Mouse (Mus musculus) heart, postnatal 25 days (tissue): Measurements from ENCODE around the gene B3glct. TPM values are rescaled to one million over a fixed set of nuclear protein-coding genes. Genes with fewer than 3 reads are reported as not detected.

Source experiments
- DNase-seq: peaks from one replicate; pipeline ENCODE4 v3.0.0; 2022; ENCODE audit warnings: low spot score
- intact Hi-C: fragments of 180-260 bp; cut with DNase I; formaldehyde crosslinking; loops from one replicate; pipeline ENCODE4 v1.15.1; 2025
- total RNA-seq, 2 experiments: library from RNA; stranded (reverse); gene quantifications; 2 replicates each; pipeline ENCODE4 v1.2.3; 2021

B3glct gene
- total RNA-seq = 1 to 10 TPM; 4.6 to 5.7 TPM

GRCm38 (mm10) chr5:149678100-149678989 is at the start of gene B3glct:
B3glct (plus strand) TSS chr5:149678230.
- intact Hi-C loops = loop anchor here (2.0 to 5.0 kb wide), 2 partner anchors 44 to 151 kb away; partner anchors contain the start of gene Wdr95
- DNase-seq = peak; percentile 71

GRCm38 (mm10) chr5:149634409-149635035 is 43.5 kb upstream of the B3glct start:
- no peak for DNase-seq
- intact Hi-C loops = loop anchor here (2.0 kb wide), 1 partner anchor 44 kb away; the partner anchor contains the start of gene B3glct

GRCm38 (mm10) chr5:149635556-149635955 is 42.5 kb upstream of the B3glct start:
- intact Hi-C loops = loop anchor here (2.0 kb wide), 1 partner anchor 43 kb away; the partner anchor contains the start of gene B3glct

GRCm38 (mm10) chr5:149636075-149636920 is 41.7 kb upstream of the B3glct start, which contains the start of gene Hsph1:
Hsph1 (minus strand) TSS chr5:149636376.
- peak; percentile 97 for DNase-seq
- intact Hi-C loops = no loop called here

More at GRCm38 (mm10) chr5:149635556-149635955, 42.5 kb upstream of the B3glct start:
- DNase-seq = no peak

GRCm38 (mm10) chr5:149637306-149637705 is 40.7 kb upstream of the B3glct start:
- intact Hi-C loops = no loop called here
- no peak for DNase-seq

- no peak for DNase-seq
- intact Hi-C loops = no loop called here
Measured at GRCm38 (mm10) chr5:149641277-149641892, 36.6 kb upstream of the B3glct start.

- no peak for DNase-seq
- intact Hi-C loops = no loop called here
Measured at GRCm38 (mm10) chr5:149642366-149642765, 35.7 kb upstream of the B3glct start.

GRCm38 (mm10) chr5:149642783-149643509 is 35.1 kb upstream of the B3glct start:
- intact Hi-C loops = no loop called here
- no peak for DNase-seq

GRCm38 (mm10) chr5:149647367-149648115 is 30.5 kb upstream of the B3glct start:
- intact Hi-C loops = no loop called here
- no peak for DNase-seq

GRCm38 (mm10) chr5:149648196-149648595 is 29.8 kb upstream of the B3glct start:
- DNase-seq = no peak
- intact Hi-C loops = no loop called here

- intact Hi-C loops = no loop called here
- DNase-seq = no peak
Measured at GRCm38 (mm10) chr5:149648895-149649406, 29.1 kb upstream of the B3glct start.

- intact Hi-C loops = no loop called here
- no peak for DNase-seq
Measured at GRCm38 (mm10) chr5:149649499-149650178, 28.4 kb upstream of the B3glct start.

GRCm38 (mm10) chr5:149650179-149650553 is 27.9 kb upstream of the B3glct start:
- no peak for DNase-seq
- intact Hi-C loops = no loop called here

- intact Hi-C loops = no loop called here
- DNase-seq = no peak
Measured at GRCm38 (mm10) chr5:149655636-149656035, 22.4 kb upstream of the B3glct start.

GRCm38 (mm10) chr5:149658022-149658421 is 20.0 kb upstream of the B3glct start:
- DNase-seq = no peak
- intact Hi-C loops = no loop called here

GRCm38 (mm10) chr5:149658741-149659413 is 19.2 kb upstream of the B3glct start:
- intact Hi-C loops = no loop called here
- no peak for DNase-seq

- DNase-seq = no peak
- intact Hi-C loops = no loop called here
Measured at GRCm38 (mm10) chr5:149659414-149659780, 18.6 kb upstream of the B3glct start.
